Mouse (Mus musculus) embryonic facial prominence, embryonic 13.5 days (tissue): ENCODE measurements at regions not wholly inside any gene's neighbourhood (a gene's known extent, or its start where the extent isn't known, plus 50 kb on each side); places are given as distances from the start of the nearest gene placed in this dataset.

Experiments used
- ATAC-seq: fragments of 200-750 bp; cut with Nextera tagmentation; 2 replicates; pipeline ENCODE4 v1.8.0; 2017; ENCODE audit warnings: low read depth; ENCODE audit not compliant: insufficient number of reproducible peaks, insufficient read depth, low FRiP score, low TSS enrichment
- H3K27ac ChIP-seq: fragments of 300-500 bp; sonication (generic); 2 replicates; pipeline ENCODE4 v1.5.1; 2015; ENCODE audit warnings: moderate library complexity, mild to moderate bottlenecking, inconsistent platforms
- H3K27me3 ChIP-seq: fragments of 300-500 bp; sonication (generic); 2 replicates; pipeline ENCODE4 v1.6.1; 2015; ENCODE audit warnings: mild to moderate bottlenecking, inconsistent platforms
- H3K36me3 ChIP-seq: fragments of 300-500 bp; sonication (generic); 2 replicates; pipeline ENCODE4 v1.6.1; 2015; ENCODE audit warnings: mild to moderate bottlenecking, inconsistent platforms
- H3K4me1 ChIP-seq: fragments of 300-500 bp; sonication (generic); 2 replicates; pipeline ENCODE4 v1.6.1; 2015; ENCODE audit warnings: inconsistent platforms
- H3K4me2 ChIP-seq: fragments of 300-500 bp; sonication (generic); 2 replicates; pipeline ENCODE4 v1.6.1; 2015; ENCODE audit warnings: moderate library complexity, mild to moderate bottlenecking, inconsistent platforms
- H3K4me3 ChIP-seq: fragments of 300-500 bp; sonication (generic); 2 replicates; pipeline ENCODE4 v1.5.1; 2015; ENCODE audit warnings: mild to moderate bottlenecking, inconsistent platforms
- H3K9ac ChIP-seq: fragments of 300-500 bp; sonication (generic); 2 replicates; pipeline ENCODE4 v1.6.1; 2015; ENCODE audit warnings: mild to moderate bottlenecking, inconsistent platforms
- H3K9me3 ChIP-seq: fragments of 300-500 bp; sonication (generic); 2 replicates; pipeline ENCODE4 v1.6.1; 2016; ENCODE audit warnings: inconsistent platforms
- WGBS: fragments of 180-500 bp; shearing (Covaris S2); methylation state at CpG from one replicate; pipeline ENCODE4 v1.1.7; 2015; ENCODE audit warnings: mixed read lengths; 5-methylcytosine and 5-hydroxymethylcytosine counted together

GRCm38 (mm10) chr9:26383996-26384395 is 349.5 kb upstream of the B3gat1 start:
- H3K27me3 ChIP-seq = no peaks in the 10 kb centered on the region
- no peak overlapping the region for H3K4me3 ChIP-seq
- H3K9ac ChIP-seq = no peak overlapping the region
- no peaks in the 10 kb centered on the region for H3K4me1 ChIP-seq
- H3K9me3 ChIP-seq = no peaks in the 10 kb centered on the region
- H3K27ac ChIP-seq = no peak overlapping the region
- ATAC-seq = no peak
- H3K36me3 ChIP-seq = no peaks in the 10 kb centered on the region
- WGBS = 48% methylated on average over 1 of the region's 1 CpGs
- no peak overlapping the region for H3K4me2 ChIP-seq

- Histone ChIP-seq H3K36me3 (no peaks in the 10 kb centered on the region), H3K27me3 (no peaks in the 10 kb centered on the region), H3K4me3 (no peak overlapping the region), H3K9me3 (no peaks in the 10 kb centered on the region), H3K9ac (no peak overlapping the region), H3K4me1 (no peaks in the 10 kb centered on the region), H3K4me2 (no peak overlapping the region), H3K27ac (no peak overlapping the region)
- WGBS = 77% methylated on average over 3 of the region's 3 CpGs
- no peak for ATAC-seq
Measured at GRCm38 (mm10) chr9:26398635-26399034, 334.9 kb upstream of the B3gat1 start.

GRCm38 (mm10) chr9:26422897-26423823 is 310.4 kb upstream of the B3gat1 start:
- no peak for ATAC-seq
- no peaks in the 10 kb centered on the region for H3K36me3 ChIP-seq
- H3K4me1 ChIP-seq = no peaks in the 10 kb centered on the region
- WGBS = 49% methylated on average over 11 of the region's 11 CpGs
- no peak overlapping the region for H3K27ac ChIP-seq
- no peak overlapping the region for H3K9ac ChIP-seq
- H3K27me3 ChIP-seq = no peaks in the 10 kb centered on the region
- H3K4me3 ChIP-seq = no peak overlapping the region
- H3K4me2 ChIP-seq = no peak overlapping the region
- no peaks in the 10 kb centered on the region for H3K9me3 ChIP-seq

GRCm38 (mm10) chr9:26435507-26435906 is 298.0 kb upstream of the B3gat1 start:
- H3K4me1 ChIP-seq = no peaks in the 10 kb centered on the region
- no peak overlapping the region for H3K27ac ChIP-seq
- 69% methylated on average over 2 of the region's 2 CpGs for WGBS
- no peak overlapping the region for H3K9ac ChIP-seq
- no peak overlapping the region for H3K4me2 ChIP-seq
- H3K36me3 ChIP-seq = no peaks in the 10 kb centered on the region
- H3K9me3 ChIP-seq = no peaks in the 10 kb centered on the region
- ATAC-seq = no peak
- H3K27me3 ChIP-seq = no peaks in the 10 kb centered on the region
- H3K4me3 ChIP-seq = no peak overlapping the region

GRCm38 (mm10) chr9:26437244-26437643 is 296.3 kb upstream of the B3gat1 start:
- H3K4me2 ChIP-seq = no peak overlapping the region
- no peak overlapping the region for H3K4me3 ChIP-seq
- H3K9me3 ChIP-seq = no peaks in the 10 kb centered on the region
- ATAC-seq = no peak
- no peak overlapping the region for H3K9ac ChIP-seq
- H3K36me3 ChIP-seq = no peaks in the 10 kb centered on the region
- whole genome bisulfite sequencing = 67% methylated on average over 2 of the region's 2 CpGs
- no peaks in the 10 kb centered on the region for H3K27me3 ChIP-seq
- H3K27ac ChIP-seq = no peak overlapping the region
- H3K4me1 ChIP-seq = no peaks in the 10 kb centered on the region

GRCm38 (mm10) chr9:26453924-26454323 is 279.6 kb upstream of the B3gat1 start:
- WGBS = 75% methylated on average over 7 of the region's 7 CpGs
- Histone ChIP-seq H3K9me3 (no peaks in the 10 kb centered on the region), H3K4me3 (no peak overlapping the region), H3K36me3 (no peaks in the 10 kb centered on the region), H3K27me3 (no peaks in the 10 kb centered on the region), H3K9ac (no peak overlapping the region), H3K4me1 (no peaks in the 10 kb centered on the region), H3K4me2 (no peak overlapping the region), H3K27ac (no peak overlapping the region)
- no peak for ATAC-seq

GRCm38 (mm10) chr9:26461081-26461480 is 272.4 kb upstream of the B3gat1 start:
- Histone ChIP-seq H3K9ac (no peak overlapping the region), H3K36me3 (no peaks in the 10 kb centered on the region), H3K27ac (no peak overlapping the region), H3K4me2 (no peak overlapping the region), H3K4me1 (no peaks in the 10 kb centered on the region), H3K4me3 (no peak overlapping the region), H3K9me3 (no peaks in the 10 kb centered on the region), H3K27me3 (no peaks in the 10 kb centered on the region)
- WGBS = 48% methylated on average over 2 of the region's 2 CpGs
- ATAC-seq = no peak

- Histone ChIP-seq H3K9ac (no peak overlapping the region), H3K36me3 (no peaks in the 10 kb centered on the region), H3K9me3 (no peaks in the 10 kb centered on the region), H3K4me1 (no peaks in the 10 kb centered on the region), H3K27ac (no peak overlapping the region), H3K27me3 (no peaks in the 10 kb centered on the region), H3K4me2 (no peak overlapping the region), H3K4me3 (no peak overlapping the region)
- 47% methylated on average over 7 of the region's 7 CpGs for WGBS
- ATAC-seq = no peak
Measured at GRCm38 (mm10) chr9:26470694-26471392, 262.7 kb upstream of the B3gat1 start.

GRCm38 (mm10) chr9:26476341-26476740 is 257.2 kb upstream of the B3gat1 start:
- WGBS = 84% methylated on average over 3 of the region's 3 CpGs
- ATAC-seq = no peak

GRCm38 (mm10) chr9:26480881-26481280 is 252.6 kb upstream of the B3gat1 start:
- no peak overlapping the region for H3K4me2 ChIP-seq
- no peak overlapping the region for H3K9ac ChIP-seq
- H3K4me1 ChIP-seq = no peaks in the 10 kb centered on the region
- H3K36me3 ChIP-seq = no peaks in the 10 kb centered on the region
- no peaks in the 10 kb centered on the region for H3K9me3 ChIP-seq
- 83% methylated on average over 8 of the region's 8 CpGs for WGBS
- no peak overlapping the region for H3K27ac ChIP-seq
- no peaks in the 10 kb centered on the region for H3K27me3 ChIP-seq
- ATAC-seq = no peak
- H3K4me3 ChIP-seq = no peak overlapping the region

More at GRCm38 (mm10) chr9:26476341-26476740, 257.2 kb upstream of the B3gat1 start:
- Histone ChIP-seq H3K27ac (no peak overlapping the region), H3K4me2 (no peak overlapping the region), H3K9me3 (no peaks in the 10 kb centered on the region), H3K4me1 (no peaks in the 10 kb centered on the region), H3K9ac (no peak overlapping the region), H3K27me3 (no peaks in the 10 kb centered on the region), H3K4me3 (no peak overlapping the region), H3K36me3 (no peaks in the 10 kb centered on the region)

GRCm38 (mm10) chr9:26481890-26482289 is 251.6 kb upstream of the B3gat1 start:
- no peak overlapping the region for H3K4me2 ChIP-seq
- no peak for ATAC-seq
- H3K4me3 ChIP-seq = no peak overlapping the region
- H3K9ac ChIP-seq = no peak overlapping the region
- no peaks in the 10 kb centered on the region for H3K9me3 ChIP-seq
- H3K27me3 ChIP-seq = no peaks in the 10 kb centered on the region
- H3K27ac ChIP-seq = no peak overlapping the region
- H3K36me3 ChIP-seq = no peaks in the 10 kb centered on the region
- no peaks in the 10 kb centered on the region for H3K4me1 ChIP-seq

GRCm38 (mm10) chr9:26493740-26494139 is 239.8 kb upstream of the B3gat1 start:
- no peak for ATAC-seq
- Histone ChIP-seq H3K9ac (no peak overlapping the region), H3K4me2 (no peak overlapping the region), H3K27ac (no peak overlapping the region), H3K4me1 (no peaks in the 10 kb centered on the region), H3K4me3 (no peak overlapping the region), H3K27me3 (no peaks in the 10 kb centered on the region), H3K36me3 (no peaks in the 10 kb centered on the region), H3K9me3 (no peaks in the 10 kb centered on the region)
- WGBS = 88% methylated on average over 2 of the region's 2 CpGs
